ENCODE assay signal across 13 mouse cellular contexts in the genomic region with DNA sequence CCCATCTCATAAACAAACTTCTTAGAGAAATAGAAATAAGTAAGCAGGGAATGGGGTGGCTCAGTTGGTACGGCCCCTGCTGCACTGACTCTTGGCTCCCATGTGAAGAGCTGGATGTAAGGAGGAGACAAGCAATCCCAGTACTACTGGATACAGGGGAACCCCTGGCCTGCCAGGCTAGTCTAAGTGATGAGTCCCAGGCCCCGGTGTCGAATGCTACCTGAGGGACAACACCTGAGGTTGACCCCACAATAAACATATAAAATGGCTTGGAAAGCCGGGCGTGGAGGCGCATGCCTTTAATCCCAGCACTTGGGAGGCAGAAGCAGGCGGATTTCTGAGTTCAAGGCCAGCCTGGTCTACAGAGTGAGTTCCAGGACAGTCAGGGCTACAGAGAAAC. TPM values are rescaled to one million over a fixed set of nuclear protein-coding genes. Genes with fewer than 3 reads are reported as not detected.
DNase-seq lines count a peak whose midpoint lies in the region; ATAC-seq and TF ChIP-seq lines count a peak whose summit lies in the region.
"Had no signal": no experiment of that assay in that cellular context is flagged by ENCODE, and none has a peak within 500 bp of the region (broad histone marks: within the 10 kb centered on the region; RNA-seq: fewer than 3 reads in every experiment).

No protein-coding gene starts in this region.

- peak; percentile 38 for DNase-seq in cerebellum, adult 11-12 months
- DNase-seq in cerebellum, postnatal 4 days (ENCODE audit: low spot score in 2 of 2): no peak
- no peak for DNase-seq in heart, postnatal 36 days
- DNase-seq in layer of hippocampus, adult 2 months (ENCODE audit: low spot score in 2 of 2): peak in 1 of 2 experiments; percentile 7
- DNase-seq in layer of hippocampus, adult 11-12 months (ENCODE audit: low spot score): no peak
- DNase-seq: forebrain, postnatal 0 days; right cerebral cortex, postnatal 25 days had no signal

- H3K36me3 ChIP-seq in heart, embryonic 14.5 days (ENCODE audit: control insufficient read depth, insufficient read depth, low read length): peaks cover 44% of the 10 kb centered on the region
- no peaks in the 10 kb centered on the region; the same call in 1 of the 2 replicates for H3K36me3 ChIP-seq in macrophage (ENCODE audit: inconsistent target)

- intact Hi-C loops in heart, postnatal 36 days (cut with DNase I): no loop called here

- no peak for TF ChIP-seq CTCF in layer of hippocampus, adult 2 months (conservative IDR thresholded peaks at IDR 0.05)

- 93% methylated on average over 7 of the region's 7 CpGs for WGBS in heart, embryonic 14.5 days
- WGBS in macrophage (ENCODE audit: missing documents): 89% methylated on average over 7 of the region's 7 CpGs

- no peaks in the 10 kb centered on the region for H3K9me3 ChIP-seq in heart, embryonic 14.5 days (ENCODE audit: control insufficient read depth, low read length)
- H3K9me3 ChIP-seq: midbrain, embryonic 13.5 days had no signal

- H3K4me1 ChIP-seq in heart, embryonic 14.5 days (ENCODE audit: control insufficient read depth in 2 of 2, insufficient read depth in 2 of 2, low read length in 2 of 2): peaks cover 13 to 19% of the 10 kb centered on the region in 2 experiments; a peak in 3 of 4 replicates

- no peak for ATAC-seq in heart, embryonic 14.5 days (ENCODE audit: insufficient number of reproducible peaks, insufficient read depth, low FRiP score, low read depth)
- ATAC-seq in inflammation-experienced regulatory T-cells, adult 6 months: no peak
- ATAC-seq: forebrain, postnatal 0 days; midbrain, embryonic 13.5 days had no signal

- H3K27me3 ChIP-seq in heart, embryonic 14.5 days (ENCODE audit: control insufficient read depth, insufficient read depth, low read length): no peaks in the 10 kb centered on the region
- H3K27me3 ChIP-seq: midbrain, embryonic 13.5 days had no signal

- no peak overlapping the region for H3K4me2 ChIP-seq in heart, embryonic 14.5 days (ENCODE audit: low read length)
- H3K4me2 ChIP-seq: midbrain, embryonic 13.5 days had no signal

- H3K4me3 ChIP-seq in heart, embryonic 14.5 days (ENCODE audit: control insufficient read depth in 1 of 2, insufficient read depth in 1 of 2, low read depth in 1 of 2, low read length in 2 of 2): no peak overlapping the region
- H3K4me3 ChIP-seq in layer of hippocampus, adult 2 months: no peak overlapping the region
- no peak overlapping the region for H3K4me3 ChIP-seq in macrophage (ENCODE audit: inconsistent target)
- H3K4me3 ChIP-seq: erythroblast, embryonic 14.5 days; midbrain, embryonic 13.5 days had no signal

- H3K9ac ChIP-seq in heart, embryonic 14.5 days (ENCODE audit: low read length): no peak overlapping the region
- H3K9ac ChIP-seq: forebrain, postnatal 0 days; liver, embryonic 14.5 days; midbrain, embryonic 13.5 days had no signal

- peaks cover 99% of the 10 kb centered on the region for H3K79me2 ChIP-seq in macrophage (ENCODE audit: inconsistent target)

- H3K27ac ChIP-seq in heart, embryonic 14.5 days (replicated peaks in 1 of 2; ENCODE audit: control insufficient read depth in 1 of 2, insufficient read depth in 1 of 2, low read depth in 2 of 2, low read length in 2 of 2): peak overlapping the region; percentile 14 to 39; a peak in 1 of 4 replicates
- peak overlapping the region; percentile 94 for H3K27ac ChIP-seq in layer of hippocampus, adult 2 months
- H3K27ac ChIP-seq in macrophage: peak overlapping the region; percentile 98
- H3K27ac ChIP-seq: liver, embryonic 14.5 days; midbrain, embryonic 13.5 days had no signal

RNA-seq across cellular contexts. Expression of gene Sh3gl1, which starts 5.0 kb away (rescaled TPM):
- 63.6 and 70.5 TPM in 2 replicates for polyA plus RNA-seq in heart, embryonic 14.5 days (2014; fragmentation: Nextera tagmentation; extraction: Ambion mirVana)
- total RNA-seq in heart, postnatal 36 days (2021): 10 to 100 TPM; 15.4 to 17.3 TPM
- 10 to 100 TPM; 63.0 to 69.7 TPM for total RNA-seq in layer of hippocampus, adult 2 months (2021)
- 100 to 1,000 TPM in 25 of 26 experiments, 10 to 100 TPM in 1; 94.5 to 340 (median 169) TPM for total RNA-seq in macrophage (2018; cell fraction: chromatin; rRNA removed)
- total RNA-seq in macrophage (2018; cell fraction: cytosol; rRNA removed): 10 to 100 TPM; 31.1 to 80.6 (median 57.8) TPM
- 100 to 1,000 TPM in 14 of 26 experiments, 10 to 100 TPM in 12; 48.9 to 325 (median 105) TPM for total RNA-seq in macrophage (2018; cell fraction: nucleus; rRNA removed)
- 33.5 to 87.9 TPM (median 87.4 TPM) in 3 replicates for polyA plus RNA-seq in macrophage (2018)
- polyA plus RNA-seq in inflammation-experienced regulatory T-cells, adult 6 months (2017; shearing (Covaris generic)): 10 to 100 TPM; 86.9 to 93.6 (median 91.6) TPM

RNA-seq across cellular contexts. Expression of gene Chaf1a, which starts 8.8 kb away (rescaled TPM):
- polyA plus RNA-seq in heart, embryonic 14.5 days (2014; fragmentation: Nextera tagmentation; extraction: Ambion mirVana): 9.0 and 9.2 TPM in 2 replicates
- 1 to 10 TPM; 1.3 to 1.5 TPM for total RNA-seq in heart, postnatal 36 days (2021)
- 1 to 10 TPM; 2.7 to 3.3 TPM for total RNA-seq in layer of hippocampus, adult 2 months (2021)
- total RNA-seq in macrophage (2018; cell fraction: chromatin; rRNA removed): 10 to 100 TPM in 3 of 26 experiments, 1 to 10 TPM in 23; 1.3 to 12.4 (median 5.2) TPM
- 1 to 10 TPM; 1.3 to 6.7 (median 3.3) TPM for total RNA-seq in macrophage (2018; cell fraction: cytosol; rRNA removed)
- 10 to 100 TPM in 2 of 26 experiments, 1 to 10 TPM in 24; 1.6 to 28.4 (median 4.3) TPM for total RNA-seq in macrophage (2018; cell fraction: nucleus; rRNA removed)
- 2.5 to 17.1 TPM (median 6.2 TPM) in 3 replicates for polyA plus RNA-seq in macrophage (2018)
- polyA plus RNA-seq in inflammation-experienced regulatory T-cells, adult 6 months (2017; shearing (Covaris generic)): 1 to 10 TPM in 2 of 3 experiments, under 1 TPM in 1; 0.63 to 3.6 (median 1.3) TPM

RNA-seq across cellular contexts. Expression of gene Mpnd, which starts 25.9 kb away (rescaled TPM):
- polyA plus RNA-seq in heart, embryonic 14.5 days (2014; fragmentation: Nextera tagmentation; extraction: Ambion mirVana): 73.9 and 84.4 TPM in 2 replicates
- total RNA-seq in heart, postnatal 36 days (2021): 10 to 100 TPM; 58.6 to 64.1 TPM
- 100 to 1,000 TPM; 101 to 103 TPM for total RNA-seq in layer of hippocampus, adult 2 months (2021)
- 100 to 1,000 TPM in 3 of 26 experiments, 10 to 100 TPM in 23; 29.5 to 116 (median 76.4) TPM for total RNA-seq in macrophage (2018; cell fraction: chromatin; rRNA removed)
- 10 to 100 TPM; 30.0 to 50.6 (median 39.5) TPM for total RNA-seq in macrophage (2018; cell fraction: cytosol; rRNA removed)
- 10 to 100 TPM; 26.4 to 93.3 (median 45.4) TPM for total RNA-seq in macrophage (2018; cell fraction: nucleus; rRNA removed)
- 31.2 to 42.2 TPM (median 38.7 TPM) in 3 replicates for polyA plus RNA-seq in macrophage (2018)
- polyA plus RNA-seq in inflammation-experienced regulatory T-cells, adult 6 months (2017; shearing (Covaris generic)): 10 to 100 TPM in 2 of 3 experiments, 1 to 10 TPM in 1; 8.3 to 24.2 (median 17.4) TPM

RNA-seq across cellular contexts. Expression of gene Stap2, which starts 26.0 kb away (rescaled TPM):
- 15.9 and 16.6 TPM in 2 replicates for polyA plus RNA-seq in heart, embryonic 14.5 days (2014; fragmentation: Nextera tagmentation; extraction: Ambion mirVana)
- total RNA-seq in heart, postnatal 36 days (2021): 10 to 100 TPM; 15.5 to 16.4 TPM
- 1 to 10 TPM; 2.2 to 2.8 TPM for total RNA-seq in layer of hippocampus, adult 2 months (2021)
- 1 to 10 TPM; 1.1 to 4.3 (median 1.8) TPM for total RNA-seq in macrophage (2018; cell fraction: chromatin; rRNA removed)
- under 1 TPM in 23 of 26 experiments, not detected in 3; 0.07 to 0.38 (median 0.18) TPM for total RNA-seq in macrophage (2018; cell fraction: cytosol; rRNA removed)
- total RNA-seq in macrophage (2018; cell fraction: nucleus; rRNA removed): 1 to 10 TPM in 20 of 26 experiments, under 1 TPM in 6; 0.33 to 3.4 (median 1.4) TPM
- 0.22 to 0.28 TPM in 2 of 3 replicates, not detected in the other for polyA plus RNA-seq in macrophage (2018)
- under 1 TPM in 1 of 3 experiments, not detected in 2; 0.30 TPM for polyA plus RNA-seq in inflammation-experienced regulatory T-cells, adult 6 months (2017; shearing (Covaris generic))
- polyA plus RNA-seq: erythroblast, embryonic 14.5 days had no signal

RNA-seq across cellular contexts. Expression of gene Ubxn6, which starts 43.4 kb away (rescaled TPM):
- polyA plus RNA-seq in heart, embryonic 14.5 days (2014; fragmentation: Nextera tagmentation; extraction: Ambion mirVana): 41.3 and 42.5 TPM in 2 replicates
- total RNA-seq in heart, postnatal 36 days (2021): 10 to 100 TPM; 57.6 to 61.3 TPM
- 10 to 100 TPM; 82.9 to 89.3 TPM for total RNA-seq in layer of hippocampus, adult 2 months (2021)
- total RNA-seq in macrophage (2018; cell fraction: chromatin; rRNA removed): 10 to 100 TPM; 24.4 to 88.3 (median 51.3) TPM
- total RNA-seq in macrophage (2018; cell fraction: cytosol; rRNA removed): 10 to 100 TPM; 25.7 to 48.8 (median 31.2) TPM
- total RNA-seq in macrophage (2018; cell fraction: nucleus; rRNA removed): 10 to 100 TPM; 17.0 to 58.2 (median 27.0) TPM
- 28.9 to 74.4 TPM (median 41.1 TPM) in 3 replicates for polyA plus RNA-seq in macrophage (2018)
- polyA plus RNA-seq in inflammation-experienced regulatory T-cells, adult 6 months (2017; shearing (Covaris generic)): 10 to 100 TPM; 28.7 to 41.6 (median 34.2) TPM

Comparison
In these comparisons a context has a peak if more than half of its experiments do, and no peak if none do; other contexts are left out.
1. H3K27ac ChIP-seq: peak in every context shown above with its lines; median percentile 98 in macrophage; 94 in layer of hippocampus, adult 2 months; 26 in heart, embryonic 14.5 days.